Mouse (Mus musculus) heart, embryonic 14.5 days (tissue): ENCODE measurements at regions not wholly inside any gene's neighbourhood (a gene's known extent, or its start where the extent isn't known, plus 50 kb on each side); places are given as distances from the start of the nearest gene placed in this dataset.
A peak's percentile ranks its signal among the peaks of the same experiment; 100 is the strongest.

Source experiments
- ATAC-seq: fragments of 200-750 bp; cut with Nextera tagmentation; 2 replicates; pipeline ENCODE4 v1.8.0; 2017; ENCODE audit warnings: low read depth, moderate TSS enrichment; ENCODE audit not compliant: insufficient number of reproducible peaks, insufficient read depth, low FRiP score
- H3K27ac ChIP-seq, 2 experiments: fragments of 200-500 bp in 1 of 2; fragments of 300-500 bp in 1 of 2; sonication (generic) in 1 of 2; replicated peaks in 1 of 2; 2 replicates each; pipeline ENCODE4 v1.5.1; 2012 to 2014; ENCODE audit warnings: low read depth in 2 of 2, low read length in 2 of 2, control low read depth in 1 of 2, mild to moderate bottlenecking in 1 of 2, mixed read lengths in 1 of 2; ENCODE audit not compliant: control insufficient read depth in 1 of 2, insufficient read depth in 1 of 2
- H3K27me3 ChIP-seq: fragments of 300-500 bp; sonication (generic); 2 replicates; pipeline ENCODE4 v1.6.1; 2014; ENCODE audit warnings: mild to moderate bottlenecking, low read length, control low read depth; ENCODE audit not compliant: control insufficient read depth, insufficient read depth
- H3K36me3 ChIP-seq: fragments of 300-500 bp; sonication (generic); 2 replicates; pipeline ENCODE4 v1.6.1; 2014; ENCODE audit warnings: mild to moderate bottlenecking, control low read depth, low read length, mixed read lengths; ENCODE audit not compliant: control insufficient read depth, insufficient read depth
- H3K4me1 ChIP-seq, 2 experiments: fragments of 200-500 bp in 1 of 2; fragments of 300-500 bp in 1 of 2; sonication (generic) in 1 of 2; 2 replicates each; pipeline ENCODE4 v1.6.1; 2012 to 2014; ENCODE audit warnings: low read length in 2 of 2, control low read depth in 1 of 2, mixed read lengths in 1 of 2; ENCODE audit not compliant: control insufficient read depth in 2 of 2, insufficient read depth in 2 of 2
- H3K4me2 ChIP-seq: fragments of 300-500 bp; sonication (generic); 2 replicates; pipeline ENCODE4 v1.6.1; 2014; ENCODE audit warnings: mild to moderate bottlenecking, low read length
- H3K4me3 ChIP-seq, 2 experiments: fragments of 200-500 bp in 1 of 2; fragments of 300-500 bp in 1 of 2; sonication (generic) in 1 of 2; 2 replicates each; pipeline ENCODE4 v1.5.1; 2012 to 2014; ENCODE audit warnings: low read length in 2 of 2, mild to moderate bottlenecking in 2 of 2, control low read depth in 1 of 2, low read depth in 1 of 2, moderate library complexity in 1 of 2; ENCODE audit not compliant: control insufficient read depth in 1 of 2, insufficient read depth in 1 of 2
- H3K9ac ChIP-seq: fragments of 300-500 bp; sonication (generic); 2 replicates; pipeline ENCODE4 v1.6.1; 2014; ENCODE audit warnings: mild to moderate bottlenecking, low read length
- H3K9me3 ChIP-seq: fragments of 300-500 bp; sonication (generic); 2 replicates; pipeline ENCODE4 v1.6.1; 2016; ENCODE audit warnings: low read length, control low read depth; ENCODE audit not compliant: control insufficient read depth
- WGBS: fragments of 180-500 bp; shearing (Covaris S2); extraction: QIAGEN DNeasy Blood & Tissue Kit; methylation state at CpG from one replicate; pipeline ENCODE4 v1.1.7; 2014; 5-methylcytosine and 5-hydroxymethylcytosine counted together

DNA sequence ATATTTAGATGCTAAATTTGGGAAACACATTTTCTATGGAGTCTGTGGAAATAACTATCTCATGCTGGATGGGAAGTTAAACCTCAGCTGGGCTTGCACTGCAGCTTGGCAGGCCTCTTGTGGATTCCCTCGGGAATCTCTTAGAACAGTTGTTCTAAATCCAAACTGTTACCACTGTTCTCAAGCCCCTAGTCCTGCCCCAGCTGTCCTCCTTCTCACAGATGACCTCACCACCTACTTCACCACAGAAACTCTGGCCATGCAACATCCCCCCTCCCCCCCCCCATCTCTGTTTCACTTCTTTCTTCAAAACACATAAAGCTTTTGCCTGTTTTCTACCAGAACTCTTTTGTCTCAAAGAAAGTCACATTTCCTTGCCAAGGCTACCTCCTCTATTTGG, 136.6 kb upstream of the Wdr44 start:
- Histone ChIP-seq H3K36me3 (no peaks in the 10 kb centered on the region), H3K4me3 (no peak overlapping the region), H3K27me3 (no peaks in the 10 kb centered on the region), H3K4me1 (no peaks in the 10 kb centered on the region), H3K27ac (peak overlapping the region in 1 of 2 experiments; percentile 30; a peak in 1 of 4 replicates), H3K9ac (no peak overlapping the region), H3K4me2 (no peak overlapping the region), H3K9me3 (no peaks in the 10 kb centered on the region)
- WGBS = 54% methylated on average over 1 of the region's 1 CpGs
- ATAC-seq = no peak

DNA sequence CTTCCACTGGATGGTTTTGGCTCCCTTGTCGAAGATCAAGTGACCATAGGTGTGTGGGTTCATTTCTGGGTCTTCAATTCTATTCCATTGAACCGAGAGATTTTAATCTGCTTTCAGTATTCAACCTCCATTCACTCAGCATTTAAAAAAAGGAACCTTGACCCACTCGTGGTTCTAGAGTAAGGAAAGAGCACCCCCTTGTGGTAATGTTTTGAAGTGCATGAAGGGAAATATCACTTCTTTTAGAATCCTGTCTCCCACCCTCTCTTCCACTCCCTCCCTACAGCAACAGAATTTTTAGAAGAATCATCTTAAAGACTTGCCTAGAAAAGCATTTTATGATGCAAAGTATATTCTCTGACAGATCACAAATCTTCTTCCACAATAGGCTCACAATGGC, 127.3 kb upstream of the Wdr44 start:
- no peak for ATAC-seq
- Histone ChIP-seq H3K9me3 (no peaks in the 10 kb centered on the region), H3K4me2 (no peak overlapping the region), H3K4me3 (no peak overlapping the region), H3K27ac (no peak overlapping the region), H3K36me3 (no peaks in the 10 kb centered on the region), H3K4me1 (no peaks in the 10 kb centered on the region), H3K27me3 (no peaks in the 10 kb centered on the region), H3K9ac (no peak overlapping the region)
- WGBS = 15% methylated on average over 3 of the region's 3 CpGs
